Mouse (Mus musculus): ENCODE data around the gene Ppm1h. TPM values are rescaled to one million over a fixed set of nuclear protein-coding genes. Genes with fewer than 3 reads are reported as not detected.

Gene Ppm1h
- polyA plus RNA-seq, 1 experiment from 2014 or later = 5.1 TPM

DNA sequence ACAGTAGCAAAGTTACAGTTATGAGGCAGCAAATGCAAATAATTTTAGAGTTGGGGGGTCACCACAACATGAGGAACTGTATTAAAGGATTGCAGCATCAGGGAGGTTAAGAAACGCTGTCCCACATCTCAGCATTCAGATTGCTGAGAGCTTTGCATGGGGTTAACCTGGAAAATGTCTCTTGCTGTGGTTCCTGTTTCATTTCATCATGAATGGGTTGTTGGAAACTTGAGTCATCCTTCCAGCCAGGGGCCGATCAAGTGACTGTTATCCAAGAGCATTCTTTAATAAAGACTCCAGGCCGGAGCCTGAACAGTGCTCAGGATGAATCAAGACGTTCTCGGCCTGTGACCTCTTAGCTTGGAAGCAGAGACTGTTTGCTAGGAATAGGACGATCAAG lies 12.1 kb downstream of the Ppm1h start:
- H3K36me3 ChIP-seq (ENCODE audit: control insufficient read depth, insufficient read depth, low read length) = no peaks in the 10 kb centered on the region
- no peaks in the 10 kb centered on the region for H3K9me3 ChIP-seq (ENCODE audit: control insufficient read depth, low read length)
- no peaks in the 10 kb centered on the region for H3K27me3 ChIP-seq (replicated peaks; ENCODE audit: control insufficient read depth, insufficient read depth, low read length)
- DNase-seq (ENCODE audit: low spot score) = no peak
- ATAC-seq (ENCODE audit: low read depth) = no peak
- no peak overlapping the region for H3K27ac ChIP-seq (replicated peaks; ENCODE audit: low read depth, low read length)
- no peaks in the 10 kb centered on the region for H3K4me1 ChIP-seq (ENCODE audit: control insufficient read depth, insufficient read depth, low read length)
- no peak overlapping the region for H3K9ac ChIP-seq (ENCODE audit: low read depth, low read length)
- H3K4me2 ChIP-seq (ENCODE audit: low read depth, low read length) = no peak overlapping the region
- H3K4me3 ChIP-seq (ENCODE audit: low read depth, low read length) = no peak overlapping the region
- 64% methylated on average over 6 of the region's 6 CpGs for WGBS

DNA sequence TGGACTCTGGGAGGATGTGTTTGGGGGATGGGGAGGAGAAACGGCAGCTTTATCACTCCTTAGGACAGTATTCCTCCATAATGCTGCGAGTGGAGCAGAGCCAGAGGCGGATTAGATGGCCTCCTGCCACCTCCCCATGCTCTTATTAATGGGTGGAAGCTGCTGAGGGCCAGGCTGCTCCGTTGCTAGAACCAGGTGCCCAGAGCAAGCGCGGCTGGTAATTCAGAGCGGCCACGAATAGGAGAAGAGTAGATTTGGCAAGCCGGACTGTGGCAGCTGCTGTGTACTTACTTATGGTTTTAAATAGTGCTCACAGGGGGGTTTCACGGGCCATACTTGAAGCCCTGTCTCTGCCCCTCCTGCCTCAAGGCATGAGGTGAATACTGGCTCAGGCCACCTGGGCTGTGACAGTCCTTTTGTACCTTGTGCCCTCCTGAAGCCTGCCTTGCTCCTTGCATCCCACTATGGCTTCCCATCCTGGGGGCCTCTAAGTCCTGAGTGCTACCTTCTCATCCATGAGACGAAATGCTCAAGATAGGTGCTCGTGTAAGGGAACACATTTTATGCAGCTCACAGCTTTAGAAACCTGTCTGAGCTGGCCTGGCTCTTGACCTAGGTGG lies 14.7 kb downstream of the Ppm1h start:
- Histone ChIP-seq H3K27me3 (replicated peaks; ENCODE audit: control insufficient read depth, insufficient read depth, low read length) (no peaks in the 10 kb centered on the region), H3K9me3 (ENCODE audit: control insufficient read depth, low read length) (no peaks in the 10 kb centered on the region), H3K4me2 (ENCODE audit: low read depth, low read length) (no peak overlapping the region), H3K27ac (replicated peaks; ENCODE audit: low read depth, low read length) (no peak overlapping the region), H3K4me1 (ENCODE audit: control insufficient read depth, insufficient read depth, low read length) (no peaks in the 10 kb centered on the region), H3K36me3 (ENCODE audit: control insufficient read depth, insufficient read depth, low read length) (no peaks in the 10 kb centered on the region), H3K9ac (ENCODE audit: low read depth, low read length) (no peak overlapping the region), H3K4me3 (ENCODE audit: low read depth, low read length) (no peak overlapping the region)
- ATAC-seq (ENCODE audit: low read depth) (no peak), DNase-seq (ENCODE audit: low spot score) (no peak)
- 64% methylated on average over 11 of the region's 12 CpGs for WGBS

DNA sequence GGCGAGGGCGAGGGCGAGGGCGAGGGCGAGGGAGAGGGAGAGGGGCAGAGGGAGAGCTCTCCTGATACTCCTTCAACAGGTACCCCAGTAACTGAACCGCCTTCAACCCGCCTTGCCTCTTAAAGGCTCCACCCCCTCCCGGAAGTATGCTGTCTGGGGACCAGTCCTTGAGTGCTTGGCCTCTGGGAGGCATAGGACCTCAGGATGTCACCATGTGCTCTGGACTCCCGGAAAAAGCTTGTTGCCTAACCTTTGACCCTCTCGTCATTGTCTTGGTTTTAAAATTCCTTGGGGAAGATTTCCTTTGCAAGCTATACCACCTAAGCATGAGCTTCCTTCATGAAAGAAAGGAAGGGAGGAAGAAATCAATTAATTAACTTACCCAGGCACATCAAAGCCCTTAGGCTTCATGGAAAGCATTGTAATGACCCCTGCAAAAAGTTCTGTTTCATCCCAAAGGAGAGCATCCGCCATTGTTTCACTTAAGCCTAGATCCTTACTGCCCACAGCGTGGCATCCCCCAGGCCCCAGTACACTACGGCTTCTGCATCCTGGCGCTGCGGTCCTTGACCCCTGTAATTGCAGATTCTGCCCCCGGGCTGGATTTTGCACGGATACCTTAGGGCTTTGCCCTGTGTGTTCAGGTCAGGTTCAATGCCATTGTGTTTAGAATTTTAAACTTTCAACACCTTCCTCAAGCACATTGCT lies 15.5 kb downstream of the Ppm1h start:
- no peak overlapping the region for H3K4me2 ChIP-seq (ENCODE audit: low read depth, low read length)
- no peaks in the 10 kb centered on the region for H3K36me3 ChIP-seq (ENCODE audit: control insufficient read depth, insufficient read depth, low read length)
- H3K4me3 ChIP-seq (ENCODE audit: low read depth, low read length) = no peak overlapping the region
- ATAC-seq (ENCODE audit: low read depth) = no peak
- no peaks in the 10 kb centered on the region for H3K4me1 ChIP-seq (ENCODE audit: control insufficient read depth, insufficient read depth, low read length)
- no peak overlapping the region for H3K27ac ChIP-seq (replicated peaks; ENCODE audit: low read depth, low read length)
- WGBS = 55% methylated on average over 16 of the region's 17 CpGs
- DNase-seq (ENCODE audit: low spot score) = no peak
- no peaks in the 10 kb centered on the region for H3K9me3 ChIP-seq (ENCODE audit: control insufficient read depth, low read length)
- H3K9ac ChIP-seq (ENCODE audit: low read depth, low read length) = no peak overlapping the region
- no peaks in the 10 kb centered on the region for H3K27me3 ChIP-seq (replicated peaks; ENCODE audit: control insufficient read depth, insufficient read depth, low read length)

DNA sequence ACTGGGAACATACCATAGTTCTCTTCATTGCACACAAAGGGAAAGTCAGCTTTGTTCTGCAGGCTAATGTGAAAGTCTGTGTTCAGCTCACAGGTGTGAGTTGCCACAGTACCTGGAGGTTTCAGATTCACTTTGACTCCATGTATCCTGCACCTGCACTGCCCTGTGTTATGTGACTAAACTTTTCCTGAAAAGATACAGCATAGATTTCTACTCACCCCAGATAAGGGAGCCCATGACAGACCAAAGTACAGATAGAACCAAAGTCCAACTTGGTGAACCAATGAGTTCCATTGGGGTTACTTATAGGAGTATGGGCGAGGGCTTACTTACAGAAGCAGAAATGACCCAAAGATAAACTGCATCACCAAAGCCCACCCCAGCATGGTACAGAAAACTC lies 17.8 kb downstream of the Ppm1h start:
- Histone ChIP-seq H3K4me3 (ENCODE audit: low read depth, low read length) (no peak overlapping the region), H3K27ac (replicated peaks; ENCODE audit: low read depth, low read length) (no peak overlapping the region), H3K4me2 (ENCODE audit: low read depth, low read length) (no peak overlapping the region), H3K9ac (ENCODE audit: low read depth, low read length) (no peak overlapping the region), H3K27me3 (replicated peaks; ENCODE audit: control insufficient read depth, insufficient read depth, low read length) (no peaks in the 10 kb centered on the region), H3K9me3 (ENCODE audit: control insufficient read depth, low read length) (no peaks in the 10 kb centered on the region), H3K4me1 (ENCODE audit: control insufficient read depth, insufficient read depth, low read length) (no peaks in the 10 kb centered on the region), H3K36me3 (ENCODE audit: control insufficient read depth, insufficient read depth, low read length) (no peaks in the 10 kb centered on the region)
- DNase-seq (ENCODE audit: low spot score) = no peak
- WGBS = 95% methylated on average over 1 of the region's 1 CpGs
- ATAC-seq (ENCODE audit: low read depth) = no peak

DNA sequence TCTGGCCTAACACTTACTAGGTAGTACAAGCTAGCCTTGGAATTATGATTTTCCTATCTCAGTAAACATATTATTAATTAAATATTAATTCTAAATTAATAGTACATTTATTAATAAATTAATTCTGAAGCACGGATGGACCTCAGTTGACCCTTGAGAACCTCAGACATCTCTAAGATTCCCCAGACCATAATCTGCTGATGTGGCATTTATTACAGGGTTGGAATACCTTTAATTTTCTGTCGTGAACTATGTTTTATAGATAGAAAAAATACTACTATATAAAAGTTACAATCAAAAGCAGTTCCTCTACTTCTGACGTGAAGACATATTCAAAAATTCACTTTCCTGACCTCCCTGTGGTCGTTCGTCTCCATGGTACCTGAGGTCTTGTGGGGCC lies 19.8 kb downstream of the Ppm1h start:
- H3K27me3 ChIP-seq (replicated peaks; ENCODE audit: control insufficient read depth, insufficient read depth, low read length) = no peaks in the 10 kb centered on the region
- H3K9me3 ChIP-seq (ENCODE audit: control insufficient read depth, low read length) = no peaks in the 10 kb centered on the region
- no peaks in the 10 kb centered on the region for H3K4me1 ChIP-seq (ENCODE audit: control insufficient read depth, insufficient read depth, low read length)
- ATAC-seq (ENCODE audit: low read depth) (no peak), DNase-seq (ENCODE audit: low spot score) (no peak)
- WGBS = 87% methylated on average over 5 of the region's 5 CpGs
- H3K27ac ChIP-seq (replicated peaks; ENCODE audit: low read depth, low read length) = no peak overlapping the region
- no peaks in the 10 kb centered on the region for H3K36me3 ChIP-seq (ENCODE audit: control insufficient read depth, insufficient read depth, low read length)
- no peak overlapping the region for H3K4me3 ChIP-seq (ENCODE audit: low read depth, low read length)
- H3K4me2 ChIP-seq (ENCODE audit: low read depth, low read length) = no peak overlapping the region
- no peak overlapping the region for H3K9ac ChIP-seq (ENCODE audit: low read depth, low read length)

- 71% methylated on average over 5 of the region's 5 CpGs for WGBS
- Histone ChIP-seq H3K4me2 (ENCODE audit: low read depth, low read length) (no peak overlapping the region), H3K4me3 (ENCODE audit: low read depth, low read length) (no peak overlapping the region), H3K36me3 (ENCODE audit: control insufficient read depth, insufficient read depth, low read length) (no peaks in the 10 kb centered on the region), H3K9me3 (ENCODE audit: control insufficient read depth, low read length) (no peaks in the 10 kb centered on the region), H3K27ac (replicated peaks; ENCODE audit: low read depth, low read length) (no peak overlapping the region), H3K27me3 (replicated peaks; ENCODE audit: control insufficient read depth, insufficient read depth, low read length) (no peaks in the 10 kb centered on the region), H3K4me1 (ENCODE audit: control insufficient read depth, insufficient read depth, low read length) (no peaks in the 10 kb centered on the region), H3K9ac (ENCODE audit: low read depth, low read length) (no peak overlapping the region)
- ATAC-seq (ENCODE audit: low read depth) (no peak), DNase-seq (ENCODE audit: low spot score) (no peak)
Measured at GRCm38 (mm10) chr10:122704901-122705300, 26.3 kb downstream of the Ppm1h start.

DNA sequence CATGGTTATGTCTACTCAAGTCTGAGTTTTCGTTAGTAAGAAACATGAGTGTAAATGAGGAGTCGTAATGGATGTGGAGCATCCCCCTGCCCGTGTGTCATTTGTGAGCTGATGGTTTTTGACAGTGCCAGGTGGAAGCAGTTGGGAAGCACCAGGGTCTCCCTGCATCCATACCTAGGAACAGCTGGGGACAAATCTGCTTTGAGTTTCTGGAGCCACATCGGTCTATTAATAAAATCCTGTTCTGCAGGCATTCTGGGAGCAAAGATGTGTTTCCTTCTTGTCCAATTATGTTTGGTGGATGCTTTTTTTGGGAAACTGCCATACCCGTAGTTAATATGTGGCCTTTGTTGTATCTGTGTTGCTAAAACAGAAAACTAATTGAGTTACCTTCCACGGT lies 26.9 kb downstream of the Ppm1h start:
- no peaks in the 10 kb centered on the region for H3K9me3 ChIP-seq (ENCODE audit: control insufficient read depth, low read length)
- WGBS = 74% methylated on average over 6 of the region's 6 CpGs
- H3K36me3 ChIP-seq (ENCODE audit: control insufficient read depth, insufficient read depth, low read length) = no peaks in the 10 kb centered on the region
- ATAC-seq (ENCODE audit: low read depth) = no peak
- no peak overlapping the region for H3K9ac ChIP-seq (ENCODE audit: low read depth, low read length)
- DNase-seq (ENCODE audit: low spot score) = no peak
- H3K4me3 ChIP-seq (ENCODE audit: low read depth, low read length) = no peak overlapping the region
- no peak overlapping the region for H3K4me2 ChIP-seq (ENCODE audit: low read depth, low read length)
- no peaks in the 10 kb centered on the region for H3K4me1 ChIP-seq (ENCODE audit: control insufficient read depth, insufficient read depth, low read length)
- H3K27me3 ChIP-seq (replicated peaks; ENCODE audit: control insufficient read depth, insufficient read depth, low read length) = no peaks in the 10 kb centered on the region
- no peak overlapping the region for H3K27ac ChIP-seq (replicated peaks; ENCODE audit: low read depth, low read length)

DNA sequence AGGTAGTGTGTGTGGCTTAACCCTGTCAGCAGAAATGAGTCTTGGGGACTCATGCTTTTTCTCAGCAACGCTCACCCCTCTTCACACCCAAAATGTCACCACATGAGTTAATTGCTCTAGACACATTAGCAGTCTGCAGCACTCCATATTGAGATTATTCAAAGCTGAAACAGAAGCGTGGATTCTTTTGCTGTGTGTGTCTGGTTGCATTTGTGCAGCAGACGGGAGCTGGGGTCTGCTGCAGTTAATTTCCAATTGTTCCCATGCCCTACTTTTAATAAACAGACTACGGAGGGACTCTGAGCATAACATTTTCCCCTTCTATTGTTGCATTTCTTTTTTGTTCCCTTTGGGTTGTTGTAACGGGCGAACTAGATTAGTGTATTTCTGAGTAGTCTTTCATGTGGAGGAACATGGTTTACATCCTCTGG lies 32.8 kb downstream of the Ppm1h start:
- DNase-seq (ENCODE audit: low spot score) (peak; percentile 12), ATAC-seq (ENCODE audit: low read depth) (peak; percentile 24; the same call in 1 of the 2 replicates)
- Histone ChIP-seq H3K36me3 (ENCODE audit: control insufficient read depth, insufficient read depth, low read length) (no peaks in the 10 kb centered on the region), H3K4me1 (ENCODE audit: control insufficient read depth, insufficient read depth, low read length) (peaks cover 5% of the 10 kb centered on the region; the same call in 1 of the 2 replicates), H3K9ac (ENCODE audit: low read depth, low read length) (no peak overlapping the region), H3K27ac (replicated peaks; ENCODE audit: low read depth, low read length) (no peak overlapping the region), H3K9me3 (ENCODE audit: control insufficient read depth, low read length) (no peaks in the 10 kb centered on the region), H3K4me2 (ENCODE audit: low read depth, low read length) (no peak overlapping the region), H3K27me3 (replicated peaks; ENCODE audit: control insufficient read depth, insufficient read depth, low read length) (no peaks in the 10 kb centered on the region), H3K4me3 (ENCODE audit: low read depth, low read length) (no peak overlapping the region)
- 47% methylated on average over 6 of the region's 6 CpGs for WGBS

- H3K9ac ChIP-seq (ENCODE audit: low read depth, low read length) = no peak overlapping the region
- H3K4me2 ChIP-seq (ENCODE audit: low read depth, low read length) = no peak overlapping the region
- H3K36me3 ChIP-seq (ENCODE audit: control insufficient read depth, insufficient read depth, low read length) = no peaks in the 10 kb centered on the region
- H3K9me3 ChIP-seq (ENCODE audit: control insufficient read depth, low read length) = no peaks in the 10 kb centered on the region
- DNase-seq (ENCODE audit: low spot score) (peak; percentile 33), ATAC-seq (ENCODE audit: low read depth) (no peak)
- no peak overlapping the region for H3K27ac ChIP-seq (replicated peaks; ENCODE audit: low read depth, low read length)
- no peaks in the 10 kb centered on the region for H3K27me3 ChIP-seq (replicated peaks; ENCODE audit: control insufficient read depth, insufficient read depth, low read length)
- peaks cover 7% of the 10 kb centered on the region; the same call in 1 of the 2 replicates for H3K4me1 ChIP-seq (ENCODE audit: control insufficient read depth, insufficient read depth, low read length)
- no peak overlapping the region for H3K4me3 ChIP-seq (ENCODE audit: low read depth, low read length)
- 64% methylated on average over 5 of the region's 5 CpGs for WGBS
Measured at GRCm38 (mm10) chr10:122712307-122712706, 33.7 kb downstream of the Ppm1h start.

All from embryonic facial prominence, embryonic 14.5 days (tissue).